Mouse (Mus musculus) heart, embryonic 11.5 days (tissue): ENCODE data around the gene Taf1b. TPM values are rescaled to one million over a fixed set of nuclear protein-coding genes. Genes with fewer than 3 reads are reported as not detected.
"Not testable (repeated sequence)": the region's sequence is repeated elsewhere in the genome, so short reads cannot be mapped to it uniquely, and the experiment has no call there.

Experiments
- ATAC-seq: fragments of 200-750 bp; cut with Nextera tagmentation; replicated peaks from 2 replicates; pipeline ENCODE4 v1.8.0; 2017; ENCODE audit warnings: moderate library complexity; ENCODE audit not compliant: insufficient number of reproducible peaks, low FRiP score, low TSS enrichment
- H3K27ac ChIP-seq: fragments of 300-500 bp; sonication (generic); 2 replicates; pipeline ENCODE4 v1.5.1; 2014; ENCODE audit warnings: mild to moderate bottlenecking, low read depth, low read length
- H3K27me3 ChIP-seq: fragments of 300-500 bp; sonication (generic); 2 replicates; pipeline ENCODE4 v1.6.1; 2014; ENCODE audit warnings: mild to moderate bottlenecking, low read length, mixed read lengths; ENCODE audit not compliant: control insufficient read depth, insufficient read depth
- H3K36me3 ChIP-seq: fragments of 300-500 bp; sonication (generic); 2 replicates; pipeline ENCODE4 v1.6.1; 2014; ENCODE audit warnings: mild to moderate bottlenecking, low read length, moderate library complexity, mixed read lengths; ENCODE audit not compliant: control insufficient read depth, insufficient read depth
- H3K4me1 ChIP-seq: fragments of 300-500 bp; sonication (generic); 2 replicates; pipeline ENCODE4 v1.6.1; 2014; ENCODE audit warnings: low read length; ENCODE audit not compliant: control insufficient read depth, insufficient read depth
- H3K4me2 ChIP-seq: fragments of 300-500 bp; sonication (generic); 2 replicates; pipeline ENCODE4 v1.6.1; 2014; ENCODE audit warnings: mild to moderate bottlenecking, moderate library complexity
- H3K4me3 ChIP-seq: fragments of 300-500 bp; sonication (generic); 2 replicates; pipeline ENCODE4 v1.5.1; 2014; ENCODE audit warnings: low read depth, low read length
- H3K9ac ChIP-seq: fragments of 300-500 bp; sonication (generic); 2 replicates; pipeline ENCODE4 v1.6.1; 2014; ENCODE audit warnings: mild to moderate bottlenecking, low read depth, low read length, moderate library complexity
- H3K9me3 ChIP-seq: fragments of 300-500 bp; sonication (generic); replicated peaks from 2 replicates; pipeline ENCODE4 v1.6.1; 2016; ENCODE audit warnings: low read length; ENCODE audit not compliant: control insufficient read depth
- WGBS: fragments of 180-500 bp; shearing (Covaris S2); extraction: QIAGEN DNeasy Blood & Tissue Kit; methylation state at CpG from one replicate; pipeline ENCODE4 v1.1.7; 2014; ENCODE audit not compliant: insufficient replicate concordance; 5-methylcytosine and 5-hydroxymethylcytosine counted together
- polyA plus RNA-seq: library from polyadenylated mRNA; unstranded; fragments of >200 nt; fragmentation: Nextera tagmentation; extraction: Ambion mirVana; gene quantifications from 2 replicates; pipeline ENCODE4 v1.2.1, GENCODE M21; 2014

The Taf1b gene
- 26.6 and 28.2 TPM in 2 replicates for polyA plus RNA-seq

GRCm38 (mm10) chr12:24498150-24498840 is at the start of gene Taf1b:
TSS of gene Taf1b (plus strand) at chr12:24498359.
- Histone ChIP-seq H3K4me3 (peak within 1 kb of the TSS; percentile 70), H3K27ac (peak within 1 kb of the TSS; percentile 64), H3K4me1 (no peaks in the 10 kb centered on the region), H3K9ac (peak within 1 kb of the TSS; percentile 79), H3K27me3 (no peaks in the 10 kb centered on the region), H3K4me2 (peak within 1 kb of the TSS; percentile 62), H3K36me3 (no peaks in the 10 kb centered on the region), H3K9me3 (no peaks in the 10 kb centered on the region)
- peak; percentile 85 for ATAC-seq
- 8% methylated on average over 31 of the region's 31 CpGs for WGBS

DNA sequence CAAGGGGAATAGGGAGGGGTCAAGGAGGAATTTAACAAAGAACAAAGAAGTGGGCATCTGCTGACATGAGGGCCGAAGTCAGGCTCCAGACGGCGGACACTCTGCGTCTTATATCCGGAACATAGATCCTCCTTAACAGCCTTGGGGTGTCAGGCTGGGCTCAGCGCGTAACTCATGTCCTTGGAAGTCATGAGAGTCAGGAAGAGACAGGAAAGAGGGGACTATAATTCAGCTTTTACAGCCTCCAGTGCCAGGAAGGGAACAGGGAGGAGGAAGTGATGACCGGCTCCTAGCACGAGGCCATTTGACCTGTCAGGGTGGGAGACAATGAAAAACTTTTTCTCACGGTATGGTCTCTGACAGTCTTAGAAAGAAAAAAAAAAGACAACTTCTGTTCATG is 37.8 kb upstream of the Taf1b start:
- Histone ChIP-seq H3K4me3 (no peak overlapping the region), H3K9me3 (no peaks in the 10 kb centered on the region), H3K36me3 (no peaks in the 10 kb centered on the region), H3K9ac (no peak overlapping the region), H3K27me3 (no peaks in the 10 kb centered on the region), H3K4me2 (no peak overlapping the region), H3K27ac (no peak overlapping the region), H3K4me1 (no peaks in the 10 kb centered on the region)
- no peak for ATAC-seq
- WGBS = 89% methylated on average over 10 of the region's 10 CpGs

GRCm38 (mm10) chr12:24462121-24462520 is 36.0 kb upstream of the Taf1b start:
- H3K27me3 ChIP-seq, H3K36me3 ChIP-seq: not testable (repeated sequence)
- 35% methylated on average over 4 of the region's 4 CpGs for WGBS

GRCm38 (mm10) chr12:24463490-24463889 is 34.7 kb upstream of the Taf1b start:
- WGBS = 82% methylated on average over 6 of the region's 6 CpGs
- not testable (repeated sequence) for H3K9me3 ChIP-seq, H3K9ac ChIP-seq, H3K4me1 ChIP-seq, H3K27ac ChIP-seq, H3K36me3 ChIP-seq, H3K4me2 ChIP-seq, H3K4me3 ChIP-seq, ATAC-seq, H3K27me3 ChIP-seq

More at GRCm38 (mm10) chr12:24462121-24462520, 36.0 kb upstream of the Taf1b start:
- not testable (repeated sequence) for H3K9me3 ChIP-seq, ATAC-seq, H3K4me3 ChIP-seq, H3K4me1 ChIP-seq, H3K9ac ChIP-seq, H3K4me2 ChIP-seq, H3K27ac ChIP-seq

- Histone ChIP-seq H3K4me2 (no peak overlapping the region), H3K4me1 (no peaks in the 10 kb centered on the region), H3K9ac (no peak overlapping the region), H3K36me3 (no peaks in the 10 kb centered on the region), H3K4me3 (no peak overlapping the region), H3K27ac (no peak overlapping the region), H3K9me3 (no peaks in the 10 kb centered on the region), H3K27me3 (no peaks in the 10 kb centered on the region)
- no peak for ATAC-seq
- WGBS = 82% methylated on average over 2 of the region's 2 CpGs
Observed at GRCm38 (mm10) chr12:24468966-24469365, 29.2 kb upstream of the Taf1b start.

DNA sequence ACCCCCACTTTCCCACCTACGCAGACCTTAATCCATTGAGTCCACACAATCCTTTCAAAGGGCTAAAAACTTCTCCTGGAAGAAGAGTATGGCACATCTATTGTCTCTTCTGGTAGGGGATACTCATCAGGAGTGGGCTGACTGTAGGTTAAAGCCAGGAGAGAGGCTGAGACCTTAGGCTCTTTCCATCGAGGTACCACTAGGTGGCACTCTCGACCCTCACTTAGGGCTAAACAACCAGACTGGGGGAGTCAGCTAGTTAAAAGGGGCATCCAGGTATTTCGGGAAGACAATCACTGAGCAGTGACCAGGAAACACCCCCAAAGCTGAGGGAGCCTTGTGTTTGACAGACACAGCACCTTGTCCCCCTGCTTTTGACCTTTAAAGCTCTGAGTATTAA is 27.2 kb upstream of the Taf1b start:
- Histone ChIP-seq H3K9ac (no peak overlapping the region), H3K27me3 (no peaks in the 10 kb centered on the region), H3K27ac (no peak overlapping the region), H3K4me1 (no peaks in the 10 kb centered on the region), H3K4me3 (no peak overlapping the region), H3K9me3 (no peaks in the 10 kb centered on the region), H3K36me3 (no peaks in the 10 kb centered on the region), H3K4me2 (no peak overlapping the region)
- no peak for ATAC-seq
- WGBS = 13% methylated on average over 4 of the region's 4 CpGs

GRCm38 (mm10) chr12:24473221-24473620 is 24.9 kb upstream of the Taf1b start:
- Histone ChIP-seq H3K9ac (no peak overlapping the region), H3K4me3 (no peak overlapping the region), H3K4me2 (no peak overlapping the region), H3K27me3 (no peaks in the 10 kb centered on the region), H3K4me1 (no peaks in the 10 kb centered on the region), H3K27ac (no peak overlapping the region), H3K36me3 (no peaks in the 10 kb centered on the region), H3K9me3 (no peaks in the 10 kb centered on the region)
- 66% methylated on average over 3 of the region's 3 CpGs for WGBS
- ATAC-seq = no peak

- Histone ChIP-seq H3K36me3 (no peaks in the 10 kb centered on the region), H3K4me1 (peaks cover 8% of the 10 kb centered on the region), H3K4me3 (no peak overlapping the region), H3K27ac (no peak overlapping the region), H3K27me3 (no peaks in the 10 kb centered on the region), H3K4me2 (no peak overlapping the region), H3K9ac (no peak overlapping the region), H3K9me3 (peaks cover 3% of the 10 kb centered on the region; the same call in 1 of the 2 replicates)
- no peak for ATAC-seq
- WGBS = 90% methylated on average over 4 of the region's 4 CpGs
Observed at GRCm38 (mm10) chr12:24484930-24485329, 13.2 kb upstream of the Taf1b start.

DNA sequence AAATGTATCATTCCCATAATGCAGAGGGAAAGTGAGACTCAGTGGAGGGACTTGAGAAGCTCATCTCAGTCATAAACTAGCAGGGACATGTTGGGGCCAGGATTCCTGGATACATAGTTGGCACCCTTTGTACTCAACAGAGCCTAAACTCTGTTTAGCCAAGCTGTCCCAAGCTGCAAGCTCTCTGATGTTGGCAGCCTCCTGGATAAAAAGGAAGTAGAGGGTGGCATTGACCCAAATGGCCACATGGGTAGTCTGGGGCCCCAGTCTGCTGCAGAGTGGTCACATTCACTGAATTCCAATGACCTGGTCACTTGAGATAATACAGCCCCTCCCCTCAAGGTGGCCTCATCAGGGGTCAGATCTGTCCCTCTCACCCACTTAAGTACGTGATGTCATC is 11.3 kb upstream of the Taf1b start:
- Histone ChIP-seq H3K4me3 (no peak overlapping the region), H3K36me3 (no peaks in the 10 kb centered on the region), H3K4me1 (peaks cover 8% of the 10 kb centered on the region), H3K27ac (no peak overlapping the region), H3K27me3 (no peaks in the 10 kb centered on the region), H3K9me3 (peaks cover 3% of the 10 kb centered on the region; the same call in 1 of the 2 replicates), H3K9ac (no peak overlapping the region), H3K4me2 (no peak overlapping the region)
- WGBS = 52% methylated on average over 1 of the region's 1 CpGs
- ATAC-seq = no peak
